Comparison of ENCODE assay signal across 11 mouse cellular contexts in the genomic region with DNA sequence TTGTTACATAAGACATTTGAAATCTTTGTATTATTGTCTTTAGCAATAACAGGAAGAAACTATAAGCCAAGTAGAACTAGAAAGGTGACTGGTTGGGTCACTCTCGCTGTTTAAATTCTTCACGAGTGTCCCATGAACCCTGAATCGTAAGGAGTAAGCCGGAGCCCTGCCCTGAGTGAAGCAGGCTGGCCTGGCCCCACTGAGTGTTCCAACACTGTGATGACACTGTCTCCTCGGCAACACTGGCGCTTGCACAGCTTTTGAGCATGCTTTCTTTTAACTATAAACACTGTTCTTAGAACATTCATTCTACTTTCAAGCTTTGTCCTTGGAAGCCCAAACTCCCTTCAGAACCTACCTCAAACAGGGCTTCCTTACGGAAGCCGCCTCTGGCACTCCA. TPM values are rescaled to one million over a fixed set of nuclear protein-coding genes. Genes with fewer than 3 reads are reported as not detected.
DNase-seq lines count a peak whose midpoint lies in the region; ATAC-seq lines count a peak whose summit lies in the region.
"Had no signal": no experiment of that assay in that cellular context is flagged by ENCODE, and none has a peak within 500 bp of the region (broad histone marks: within the 10 kb centered on the region; RNA-seq: fewer than 3 reads in every experiment).

No protein-coding gene starts in this region.

- no peak for ATAC-seq in cerebellum, adult (ENCODE audit: insufficient number of reproducible peaks, low FRiP score, low TSS enrichment)
- ATAC-seq in granulocyte monocyte progenitor cell, adult 5-6 weeks (replicated peaks; ENCODE audit: poor library complexity, severe bottlenecking) = no peak

- peak; percentile 9 for DNase-seq in adrenal gland, postnatal 14 days
- DNase-seq in adrenal gland, adult 18-20 months (ENCODE audit: low spot score in 2 of 2) = no peak
- peak; percentile 38 to 45 for DNase-seq in kidney, postnatal 4 days
- DNase-seq in kidney, adult 18-20 months = no peak
- DNase-seq in gastrocnemius, postnatal 25 days = peak; percentile 15
- peak; percentile 59 for DNase-seq in lung, postnatal 25 days (ENCODE audit: low spot score)
- DNase-seq: cerebellum, adult 2 months; liver, embryonic 13.5 days; right cerebral cortex, postnatal 25 days had no signal

RNA-seq across cellular contexts. Expression of a gene that starts 57.1 kb away (rescaled TPM):
- total RNA-seq in adrenal gland, postnatal 14 days (2021) = 17.4 and 20.0 TPM in 2 replicates
- 10 to 100 TPM; 20.3 to 21.0 TPM for total RNA-seq in adrenal gland, adult 18-20 months (2021)
- total RNA-seq in gastrocnemius, postnatal 25 days (2021) = 1 to 10 TPM; 7.7 to 7.8 TPM
- 22.8 and 44.8 TPM in 2 replicates for total RNA-seq in granulocyte monocyte progenitor cell, adult 5-6 weeks (2014; fragmentation: Nextera tagmentation)
- 31.2 TPM in 2 replicates for total RNA-seq in granulocyte monocyte progenitor cell, adult 5-6 weeks (2017)

RNA-seq across cellular contexts. Expression of a gene that starts 57.4 kb away (rescaled TPM):
- total RNA-seq in adrenal gland, postnatal 14 days (2021) = 8.3 and 10.7 TPM in 2 replicates
- 1 to 10 TPM; 5.1 to 6.2 TPM for total RNA-seq in adrenal gland, adult 18-20 months (2021)
- 1 to 10 TPM; 2.9 to 3.0 TPM for total RNA-seq in gastrocnemius, postnatal 25 days (2021)
- total RNA-seq in granulocyte monocyte progenitor cell, adult 5-6 weeks (2014; fragmentation: Nextera tagmentation) = 7.2 and 11.1 TPM in 2 replicates
- total RNA-seq in granulocyte monocyte progenitor cell, adult 5-6 weeks (2017) = 12.9 and 19.8 TPM in 2 replicates

Comparison
In these comparisons a context has a peak if more than half of its experiments do, and no peak if none do; other contexts are left out.
1. DNase-seq: peak in adrenal gland, postnatal 14 days (single experiment), kidney, postnatal 4 days (2 of 2), gastrocnemius, postnatal 25 days (single experiment) and lung, postnatal 25 days (single experiment); none in adrenal gland, adult 18-20 months (0 of 2) and kidney, adult 18-20 months (single experiment).